Mouse (Mus musculus) liver, embryonic 15.5 days (tissue): ENCODE results near the gene Cdadc1. TPM values are rescaled to one million over a fixed set of nuclear protein-coding genes. Genes with fewer than 3 reads are reported as not detected.

ENCODE experiments used
- polyA plus RNA-seq: library from polyadenylated mRNA; unstranded; fragments of >200 nt; fragmentation: Nextera tagmentation; extraction: Ambion mirVana; gene quantifications from 2 replicates; pipeline ENCODE4 v1.2.1, GENCODE M21; 2015

Cdadc1 gene
- polyA plus RNA-seq, 1 experiment from 2014 or later: 15.0 TPM

Other genes with a start within 250 kb of the Cdadc1 start
- gene Phf11d, start 232.5 kb downstream of the Cdadc1 start, polyA plus RNA-seq: 1.2 and 1.3 TPM in 2 replicates
- gene Phf11c, start 202.6 kb downstream of the Cdadc1 start, polyA plus RNA-seq: 0.33 and 0.46 TPM in 2 replicates
- gene Setdb2, start 157.1 kb downstream of the Cdadc1 start, polyA plus RNA-seq: 7.1 and 8.1 TPM in 2 replicates
- gene Cab39l, start 157.0 kb downstream of the Cdadc1 start, polyA plus RNA-seq: 22.3 and 25.1 TPM in 2 replicates
- gene Shisa2, start 27.3 kb upstream of the Cdadc1 start, polyA plus RNA-seq: 0.59 and 0.71 TPM in 2 replicates